Mouse (Mus musculus) intestine, postnatal 0 days (tissue): ENCODE measurements around the gene AL607142.1. TPM values are rescaled to one million over a fixed set of nuclear protein-coding genes. Genes with fewer than 3 reads are reported as not detected.

Source experiments
- ATAC-seq: fragments of 200-750 bp; cut with Nextera tagmentation; 2 replicates; pipeline ENCODE4 v1.8.0; 2017; ENCODE audit warnings: mild to moderate bottlenecking, moderate TSS enrichment, moderate library complexity
- H3K27ac ChIP-seq: fragments of 300-500 bp; sonication (generic); 2 replicates; pipeline ENCODE4 v1.5.1; 2014; ENCODE audit warnings: mild to moderate bottlenecking, low read depth, low read length, moderate library complexity
- H3K27me3 ChIP-seq: fragments of 300-500 bp; sonication (generic); replicated peaks from 2 replicates; pipeline ENCODE4 v1.6.1; 2014; ENCODE audit warnings: low read length, mixed read lengths; ENCODE audit not compliant: control insufficient read depth, insufficient read depth
- H3K36me3 ChIP-seq: fragments of 300-500 bp; sonication (generic); 2 replicates; pipeline ENCODE4 v1.6.1; 2014; ENCODE audit warnings: mild to moderate bottlenecking, moderate library complexity; ENCODE audit not compliant: control insufficient read depth, insufficient read depth
- H3K4me1 ChIP-seq: fragments of 300-500 bp; sonication (generic); replicated peaks from 2 replicates; pipeline ENCODE4 v1.6.1; 2014; ENCODE audit warnings: antibody characterized with exemption, low read length, mixed read lengths; ENCODE audit not compliant: control insufficient read depth, insufficient read depth
- H3K4me2 ChIP-seq: fragments of 300-500 bp; sonication (generic); replicated peaks from 2 replicates; pipeline ENCODE4 v1.6.1; 2014; ENCODE audit warnings: low read depth, mild to moderate bottlenecking, moderate library complexity
- H3K4me3 ChIP-seq: fragments of 300-500 bp; sonication (generic); 2 replicates; pipeline ENCODE4 v1.5.1; 2014; ENCODE audit warnings: low read depth, low read length
- H3K9ac ChIP-seq: fragments of 300-500 bp; sonication (generic); 2 replicates; pipeline ENCODE4 v1.6.1; 2014; ENCODE audit warnings: mild to moderate bottlenecking, low read depth, low read length
- H3K9me3 ChIP-seq: fragments of 300-500 bp; sonication (generic); 2 replicates; pipeline ENCODE4 v1.6.1; 2016; ENCODE audit warnings: mixed run types; ENCODE audit not compliant: control insufficient read depth
- CTCF ChIP-seq: sonication (generic); IDR thresholded peaks from 2 replicates; pipeline ENCODE4 v1.5.1; 2016; ENCODE audit warnings: low read depth, mild to moderate bottlenecking, control low read depth, antibody characterized with exemption, moderate library complexity
- WGBS: fragments of 180-500 bp; shearing (Covaris S2); extraction: QIAGEN DNeasy Blood & Tissue Kit; methylation state at CpG from one replicate; pipeline ENCODE4 v1.1.7; 2014; 5-methylcytosine and 5-hydroxymethylcytosine counted together
- polyA plus RNA-seq: library from polyadenylated mRNA; unstranded; fragments of >200 nt; fragmentation: Nextera tagmentation; extraction: Ambion mirVana; gene quantifications from 2 replicates; pipeline ENCODE4 v1.2.1, GENCODE M21; 2015

The AL607142.1 gene
- polyA plus RNA-seq, 1 experiment from 2014 or later = not detected

DNA sequence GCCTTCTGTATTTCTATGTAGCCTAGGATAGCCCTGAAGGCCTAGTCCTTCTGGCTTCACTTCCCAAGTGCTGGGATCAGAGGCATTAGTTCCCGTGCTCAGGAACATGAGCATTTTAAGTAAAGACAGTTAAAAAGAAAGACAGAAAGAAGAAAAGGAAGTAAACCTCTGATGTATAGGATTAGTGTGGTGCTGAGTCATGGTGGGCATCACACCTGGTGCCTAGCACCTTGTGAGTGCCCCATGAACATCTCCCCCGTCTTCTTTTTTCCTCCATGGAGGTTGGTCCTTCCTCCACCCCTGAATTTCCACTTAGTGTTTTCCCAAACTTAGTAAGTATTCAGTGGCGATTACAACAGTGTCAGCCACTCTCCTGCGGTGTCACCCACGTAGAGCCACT is 20.2 kb upstream of the AL607142.1 start:
- no peaks in the 10 kb centered on the region for H3K36me3 ChIP-seq
- WGBS = 84% methylated on average over 5 of the region's 5 CpGs

DNA sequence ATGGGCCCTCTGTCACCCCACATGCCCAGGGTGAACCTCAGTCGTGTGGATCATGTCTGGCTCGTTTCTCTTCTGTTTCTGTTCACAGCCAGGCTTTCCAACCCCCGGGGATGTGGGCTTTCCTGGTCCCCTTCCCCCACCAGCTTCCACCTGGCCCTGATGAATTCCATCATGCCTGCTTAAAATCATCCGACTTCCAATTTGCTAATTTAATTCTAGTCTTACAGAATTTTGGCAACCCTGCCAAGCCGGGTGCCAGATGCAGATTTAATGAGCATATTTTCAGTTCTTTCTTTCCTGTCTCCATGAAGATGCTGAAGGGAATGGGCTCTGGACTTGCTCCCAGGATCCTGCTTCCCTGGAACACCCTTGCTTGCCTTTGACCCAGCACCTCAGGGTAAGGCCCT is 19.7 kb upstream of the AL607142.1 start:
- Histone ChIP-seq H3K4me2 (no peak overlapping the region), H3K27ac (no peak overlapping the region), H3K4me1 (no peaks in the 10 kb centered on the region), H3K9me3 (no peaks in the 10 kb centered on the region), H3K9ac (no peak overlapping the region), H3K4me3 (no peak overlapping the region), H3K27me3 (no peaks in the 10 kb centered on the region), H3K36me3 (no peaks in the 10 kb centered on the region)
- no peak for TF ChIP-seq CTCF
- no peak for ATAC-seq
- WGBS = 42% methylated on average over 5 of the region's 5 CpGs

More for the DNA sequence above, 20.2 kb upstream of the AL607142.1 start:
- ATAC-seq = no peak
- H3K4me1 ChIP-seq = no peaks in the 10 kb centered on the region
- TF ChIP-seq CTCF = no peak
- no peaks in the 10 kb centered on the region for H3K9me3 ChIP-seq
- H3K27ac ChIP-seq = no peak overlapping the region
- no peak overlapping the region for H3K4me3 ChIP-seq
- H3K4me2 ChIP-seq = no peak overlapping the region
- no peaks in the 10 kb centered on the region for H3K27me3 ChIP-seq
- no peak overlapping the region for H3K9ac ChIP-seq

DNA sequence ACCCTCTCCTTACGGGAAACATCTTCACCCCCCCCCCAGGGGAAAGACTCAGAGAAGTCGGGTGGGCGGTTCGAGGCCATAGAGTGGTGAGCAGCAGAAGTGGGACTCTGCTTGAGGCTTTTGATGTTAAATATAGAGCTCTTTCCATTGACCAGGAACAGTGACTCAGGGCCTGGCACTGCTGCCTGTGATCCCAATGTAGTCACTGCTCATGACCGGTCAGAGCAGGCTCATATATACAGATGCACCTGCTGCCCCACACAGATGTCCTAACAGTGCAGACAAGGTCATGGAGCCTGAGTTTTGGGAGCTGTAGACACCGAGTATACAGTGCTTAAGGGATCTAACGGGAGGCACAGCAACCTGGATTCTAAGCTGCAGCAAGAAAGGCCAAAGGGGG is 18.9 kb upstream of the AL607142.1 start:
- WGBS = 84% methylated on average over 7 of the region's 7 CpGs

DNA sequence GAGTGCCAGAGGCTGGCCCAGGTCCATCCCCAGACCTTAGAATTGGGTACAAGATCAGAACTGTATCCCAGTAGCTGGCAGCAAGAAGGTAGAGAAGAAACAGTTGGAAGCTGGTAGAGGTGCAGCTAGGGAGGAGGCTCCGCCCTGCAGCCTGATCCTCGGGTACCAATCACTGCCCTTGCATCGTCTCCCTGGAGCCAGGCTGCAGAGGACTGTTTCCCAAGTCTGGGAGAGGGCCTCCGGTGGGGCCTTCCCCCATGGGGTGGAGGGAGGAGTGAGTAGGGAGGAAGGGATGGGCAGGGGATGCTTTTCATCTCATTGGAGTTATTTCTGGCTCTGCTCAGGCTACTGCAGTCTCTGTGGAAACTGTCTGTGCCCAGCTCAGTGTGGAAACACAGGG is 17.7 kb upstream of the AL607142.1 start:
- no peaks in the 10 kb centered on the region for H3K4me1 ChIP-seq
- no peak for ATAC-seq
- no peak overlapping the region for H3K4me2 ChIP-seq
- no peak overlapping the region for H3K27ac ChIP-seq
- no peaks in the 10 kb centered on the region for H3K27me3 ChIP-seq
- H3K36me3 ChIP-seq = no peaks in the 10 kb centered on the region
- no peak overlapping the region for H3K9ac ChIP-seq
- no peak for TF ChIP-seq CTCF
- 24% methylated on average over 4 of the region's 4 CpGs for WGBS
- H3K4me3 ChIP-seq = no peak overlapping the region
- no peaks in the 10 kb centered on the region for H3K9me3 ChIP-seq

More for the DNA sequence above, 18.9 kb upstream of the AL607142.1 start:
- no peak overlapping the region for H3K4me2 ChIP-seq
- H3K27me3 ChIP-seq = no peaks in the 10 kb centered on the region
- no peak overlapping the region for H3K9ac ChIP-seq
- no peaks in the 10 kb centered on the region for H3K4me1 ChIP-seq
- no peak overlapping the region for H3K4me3 ChIP-seq
- no peak overlapping the region for H3K27ac ChIP-seq
- no peak for ATAC-seq
- TF ChIP-seq CTCF = no peak
- H3K9me3 ChIP-seq = no peaks in the 10 kb centered on the region
- H3K36me3 ChIP-seq = no peaks in the 10 kb centered on the region

DNA sequence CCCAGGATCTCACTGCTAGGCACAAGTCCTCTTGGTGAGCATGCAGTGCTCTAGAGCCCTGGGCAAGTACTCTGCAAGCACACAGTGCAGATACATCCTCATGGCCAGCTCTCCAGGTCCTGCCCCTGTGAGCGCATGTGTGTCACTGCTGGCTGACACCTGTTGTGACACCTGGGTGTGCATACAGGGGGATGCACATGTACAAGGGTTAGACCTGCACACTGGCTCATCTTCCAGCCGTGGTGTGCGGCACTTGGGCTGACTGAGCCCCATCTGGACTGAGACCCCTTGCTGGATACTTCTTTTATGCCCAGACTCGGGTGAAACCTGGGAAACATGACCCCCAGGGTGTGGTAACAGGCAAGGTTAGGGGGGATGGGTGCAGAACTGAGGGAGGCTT is 16.5 kb upstream of the AL607142.1 start:
- Histone ChIP-seq H3K27me3 (no peaks in the 10 kb centered on the region), H3K36me3 (no peaks in the 10 kb centered on the region), H3K9me3 (no peaks in the 10 kb centered on the region), H3K9ac (no peak overlapping the region), H3K4me2 (no peak overlapping the region), H3K27ac (no peak overlapping the region), H3K4me1 (no peaks in the 10 kb centered on the region), H3K4me3 (no peak overlapping the region)
- ATAC-seq = no peak
- TF ChIP-seq CTCF = no peak
- WGBS = 82% methylated on average over 4 of the region's 4 CpGs

DNA sequence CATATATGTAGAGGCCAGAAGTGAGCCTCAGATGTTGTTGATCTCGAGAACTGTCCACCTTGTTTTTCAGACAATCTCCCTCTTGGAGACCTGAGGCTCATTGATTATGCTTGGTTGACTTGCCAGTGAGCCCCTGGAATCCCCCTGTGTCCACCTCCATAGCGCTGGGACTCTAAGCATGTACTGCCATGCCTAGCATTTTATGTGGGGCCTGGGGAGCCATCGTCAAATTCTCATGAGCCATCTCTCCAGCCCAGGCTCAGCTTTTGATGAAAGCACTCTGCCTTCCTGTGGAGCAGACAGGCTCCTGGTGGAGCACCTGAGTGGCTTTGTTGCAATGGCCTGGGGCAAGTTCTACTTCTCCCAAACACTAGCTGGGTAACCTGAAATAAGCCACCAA is 14.9 kb upstream of the AL607142.1 start:
- H3K4me1 ChIP-seq = no peaks in the 10 kb centered on the region
- no peak overlapping the region for H3K4me3 ChIP-seq
- 94% methylated on average over 3 of the region's 3 CpGs for WGBS
- H3K9me3 ChIP-seq = no peaks in the 10 kb centered on the region
- H3K4me2 ChIP-seq = no peak overlapping the region
- no peak for ATAC-seq
- H3K9ac ChIP-seq = no peak overlapping the region
- TF ChIP-seq CTCF = no peak
- H3K27me3 ChIP-seq = no peaks in the 10 kb centered on the region
- no peak overlapping the region for H3K27ac ChIP-seq
- H3K36me3 ChIP-seq = no peaks in the 10 kb centered on the region

DNA sequence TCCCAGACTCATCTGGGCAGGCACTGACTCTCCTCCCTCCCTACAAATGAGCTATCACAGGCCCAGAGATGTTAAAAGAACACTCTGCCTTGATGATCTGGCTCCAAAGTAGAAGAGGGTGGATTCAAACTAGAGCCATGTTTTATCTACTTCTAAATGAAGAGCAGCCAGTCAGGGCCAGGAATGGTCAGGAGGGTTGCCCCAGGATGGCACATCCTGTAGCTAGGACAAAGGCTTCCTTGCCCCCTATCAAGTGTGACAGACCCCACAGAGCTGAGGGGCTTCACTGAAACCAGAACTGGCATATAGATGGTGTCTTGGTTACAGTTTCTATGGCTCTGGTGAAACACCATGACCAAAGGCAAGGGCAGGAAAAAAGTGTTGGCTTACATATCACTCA is 12.3 kb upstream of the AL607142.1 start:
- Histone ChIP-seq H3K9ac (no peak overlapping the region), H3K4me2 (no peak overlapping the region), H3K36me3 (no peaks in the 10 kb centered on the region), H3K9me3 (no peaks in the 10 kb centered on the region), H3K4me3 (no peak overlapping the region), H3K27me3 (no peaks in the 10 kb centered on the region), H3K27ac (no peak overlapping the region), H3K4me1 (no peaks in the 10 kb centered on the region)
- no peak for ATAC-seq
- no peak for TF ChIP-seq CTCF
